Mouse (Mus musculus): ENCODE results near the gene Apobec1.
A peak's percentile ranks its signal among the peaks of the same experiment; 100 is the strongest.
"Not testable (repeated sequence)": the region's sequence is repeated elsewhere in the genome, so short reads cannot be mapped to it uniquely, and the experiment has no call there.

Apobec1 gene

DNA sequence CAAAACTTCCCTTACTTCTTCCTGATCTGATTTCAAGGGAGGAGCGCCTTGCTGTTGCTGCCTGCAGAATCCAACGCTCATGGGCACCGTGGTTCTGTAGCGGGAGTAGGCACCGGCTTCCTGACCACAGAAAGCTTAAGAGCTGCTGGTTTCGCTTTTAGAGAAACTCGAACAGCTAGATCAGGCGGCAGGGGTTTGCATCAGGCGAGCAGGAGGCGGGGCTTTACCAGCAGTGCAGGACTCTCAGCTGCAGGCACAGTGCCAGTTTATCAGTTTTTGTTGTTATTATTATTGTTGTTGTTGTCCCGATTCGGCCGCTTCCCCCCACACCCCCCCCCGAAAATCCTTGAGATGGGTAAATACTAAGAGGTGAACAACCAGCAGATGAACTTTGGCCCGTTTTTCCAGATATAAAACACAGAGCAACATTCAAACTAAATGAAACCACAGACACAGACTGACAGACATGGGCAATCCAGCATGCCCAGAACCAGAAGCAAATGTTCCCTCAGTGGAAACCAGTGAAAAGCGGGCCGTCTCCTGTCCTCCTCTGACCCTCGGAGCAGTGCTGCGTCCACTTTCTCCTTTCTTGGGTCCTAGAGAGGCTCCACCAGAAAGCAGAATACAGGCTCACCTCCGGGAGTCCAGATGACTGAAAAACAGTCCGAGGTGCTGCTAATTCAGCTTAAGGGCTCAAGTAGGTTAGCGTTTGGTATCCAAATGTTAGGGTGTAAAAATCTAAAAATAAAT, at the start of gene Apobec1:
Gene Apobec1 (minus strand): TSS at position 203 of the 750 bp plus-strand sequence.
- DNase-seq (ENCODE audit: low read depth in 1 of 2, low spot score in 2 of 2) = peak; percentile 60 to 77

DNA sequence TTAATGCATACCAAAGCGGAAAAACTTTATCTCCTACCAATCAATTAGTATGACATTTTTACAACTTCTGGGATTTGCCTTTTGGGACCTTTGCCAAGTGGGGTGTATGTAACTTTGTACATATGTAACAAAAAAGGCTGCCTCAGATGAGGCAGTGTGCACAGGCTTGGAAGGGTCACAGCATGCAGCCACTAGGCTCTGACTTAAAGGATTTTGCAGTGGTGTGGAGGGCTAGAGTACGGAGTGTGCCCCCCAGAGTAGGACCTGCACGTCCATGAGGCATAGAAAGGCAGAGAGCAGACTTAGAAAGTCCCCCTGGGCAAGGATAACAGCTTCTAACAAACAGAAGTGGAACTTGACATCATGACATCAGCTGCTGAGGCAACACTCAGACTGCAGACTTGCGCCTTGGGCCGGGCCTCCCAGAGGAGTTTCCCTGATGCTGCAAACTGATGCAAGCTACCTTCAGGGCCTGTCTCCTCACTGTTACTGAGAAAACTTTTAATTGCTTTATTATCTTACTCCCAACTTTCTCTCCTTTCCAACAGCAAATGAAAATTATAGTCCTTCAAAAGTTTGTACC, 48.2 kb upstream of the Apobec1 start:
- DNase-seq (ENCODE audit: low read depth in 1 of 2, low spot score in 2 of 2) = peak; percentile 58 to 82

DNA sequence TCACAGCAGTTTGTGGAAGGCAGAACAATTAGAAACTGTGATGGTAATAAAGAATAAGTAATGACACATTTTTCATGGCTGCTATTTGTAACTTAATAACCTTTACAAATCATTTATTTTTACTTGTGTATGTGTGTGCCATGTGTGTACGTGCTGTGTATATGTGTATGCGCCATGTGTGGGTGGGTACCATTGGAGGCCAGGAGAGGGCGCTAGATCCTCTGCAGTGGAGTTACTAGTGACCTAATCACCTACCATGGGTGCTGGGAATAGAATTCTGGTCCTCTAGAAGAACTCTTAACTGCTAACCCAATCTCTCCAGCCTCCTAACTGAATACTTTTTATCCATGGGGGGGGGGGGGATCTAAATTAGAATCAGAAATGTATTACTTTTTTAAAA, 47.7 kb upstream of the Apobec1 start:
- DNase-seq (ENCODE audit: low read depth in 1 of 2, low spot score in 2 of 2) = no peak

DNA sequence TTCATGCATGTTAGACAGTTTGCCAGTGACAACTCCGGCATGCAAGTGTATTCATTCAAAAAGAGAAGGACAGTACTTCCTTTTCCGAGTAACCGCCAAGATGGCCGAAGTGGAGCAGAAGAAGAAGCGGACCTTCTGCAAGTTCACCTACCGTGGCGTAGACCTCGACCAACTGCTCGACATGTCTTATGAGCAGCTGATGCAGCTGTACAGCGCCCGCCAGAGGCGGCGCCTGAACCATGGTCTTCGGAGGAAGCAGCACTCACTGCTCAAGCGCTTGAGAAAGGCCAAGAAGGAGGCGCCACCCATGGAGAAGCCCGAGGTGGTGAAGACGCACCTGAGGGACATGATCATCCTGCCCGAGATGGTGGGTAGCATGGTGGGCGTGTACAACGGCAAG, 42.0 kb upstream of the Apobec1 start:
- DNase-seq (ENCODE audit: low read depth in 1 of 2, low spot score in 2 of 2) = not testable (repeated sequence)

DNA sequence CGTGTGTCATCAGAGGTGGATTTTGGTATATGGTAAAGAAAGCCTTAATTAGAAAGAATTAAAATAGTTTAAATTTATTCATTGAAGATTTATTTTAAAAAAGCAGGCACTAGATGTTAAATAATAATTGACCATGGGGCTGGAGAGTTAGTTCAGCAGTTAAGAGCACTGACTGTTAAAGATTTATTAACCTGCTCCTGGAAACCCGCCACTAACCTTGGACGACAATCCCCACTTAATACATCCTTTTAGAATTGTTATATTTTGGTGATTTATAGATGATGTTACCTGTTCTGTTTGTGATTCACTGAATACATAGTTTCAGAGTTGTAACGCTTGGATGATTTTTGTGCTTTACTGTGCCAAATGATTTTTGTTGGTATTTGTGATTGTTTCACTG, 35.3 kb upstream of the Apobec1 start:
- DNase-seq (ENCODE audit: low read depth in 1 of 2, low spot score in 2 of 2) = not testable (repeated sequence)

DNA sequence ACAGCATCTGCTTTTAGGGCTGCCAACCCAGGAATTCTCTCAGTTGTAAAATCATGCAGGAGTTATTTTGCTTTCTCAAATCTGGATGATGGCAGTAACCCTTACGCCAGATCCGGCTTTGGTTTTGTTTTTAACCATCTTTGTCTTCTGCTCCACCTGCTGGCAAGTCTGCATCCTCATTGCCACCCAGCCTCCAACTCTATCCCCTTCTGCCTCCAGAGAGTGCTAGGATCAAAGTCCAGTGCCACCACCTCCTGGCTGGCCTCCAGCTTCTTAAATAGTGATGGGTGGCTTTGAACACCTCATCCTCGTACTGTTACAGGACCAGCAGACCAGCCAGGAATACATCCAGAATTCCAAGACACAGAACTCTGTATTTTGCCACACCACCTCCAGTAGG, 34.4 kb upstream of the Apobec1 start:
- DNase-seq (ENCODE audit: low read depth in 1 of 2, low spot score in 2 of 2) = no peak

DNA sequence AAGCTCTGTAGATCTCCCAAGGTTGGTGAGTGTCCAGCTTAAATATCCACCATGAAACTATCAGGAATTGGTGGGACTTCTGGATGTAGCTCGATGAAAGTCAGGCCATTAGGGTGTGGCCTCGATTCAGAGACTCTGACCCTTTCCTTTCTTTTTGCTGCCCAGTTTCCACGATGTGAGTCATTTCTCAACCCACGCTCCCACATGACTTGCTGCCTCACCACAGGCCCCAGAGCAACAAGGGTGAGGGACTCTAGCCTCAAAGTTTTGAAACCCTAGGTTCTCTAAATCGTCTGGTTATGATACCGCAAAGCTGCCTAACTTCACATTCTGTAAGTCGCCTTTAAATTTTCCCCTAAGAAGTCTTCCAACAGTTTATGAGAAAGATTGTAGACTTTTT, 33.1 kb upstream of the Apobec1 start:
- DNase-seq (ENCODE audit: low read depth in 1 of 2, low spot score in 2 of 2) = peak; percentile 67 to 75

DNA sequence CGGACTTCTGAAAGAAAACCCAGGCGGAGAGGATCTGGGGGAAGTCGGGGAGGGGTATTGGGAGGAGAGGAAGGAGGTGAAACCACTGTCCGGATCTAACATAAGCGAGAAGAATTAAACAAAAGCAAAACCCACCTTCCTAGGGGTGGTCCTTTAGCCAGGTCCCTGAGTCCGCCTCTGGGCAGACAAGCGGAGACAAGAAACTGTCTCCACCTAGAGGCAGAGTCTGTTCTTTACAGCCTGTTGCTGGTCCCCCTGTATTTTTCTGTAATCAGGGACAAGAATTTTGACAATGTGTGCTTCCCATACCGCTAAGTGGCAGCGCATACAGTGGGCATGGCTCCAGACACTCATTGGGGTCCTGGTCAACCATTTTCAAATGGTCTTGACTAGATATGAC, 31.2 kb upstream of the Apobec1 start:
- no peak for DNase-seq (ENCODE audit: low read depth in 1 of 2, low spot score in 2 of 2)

DNA sequence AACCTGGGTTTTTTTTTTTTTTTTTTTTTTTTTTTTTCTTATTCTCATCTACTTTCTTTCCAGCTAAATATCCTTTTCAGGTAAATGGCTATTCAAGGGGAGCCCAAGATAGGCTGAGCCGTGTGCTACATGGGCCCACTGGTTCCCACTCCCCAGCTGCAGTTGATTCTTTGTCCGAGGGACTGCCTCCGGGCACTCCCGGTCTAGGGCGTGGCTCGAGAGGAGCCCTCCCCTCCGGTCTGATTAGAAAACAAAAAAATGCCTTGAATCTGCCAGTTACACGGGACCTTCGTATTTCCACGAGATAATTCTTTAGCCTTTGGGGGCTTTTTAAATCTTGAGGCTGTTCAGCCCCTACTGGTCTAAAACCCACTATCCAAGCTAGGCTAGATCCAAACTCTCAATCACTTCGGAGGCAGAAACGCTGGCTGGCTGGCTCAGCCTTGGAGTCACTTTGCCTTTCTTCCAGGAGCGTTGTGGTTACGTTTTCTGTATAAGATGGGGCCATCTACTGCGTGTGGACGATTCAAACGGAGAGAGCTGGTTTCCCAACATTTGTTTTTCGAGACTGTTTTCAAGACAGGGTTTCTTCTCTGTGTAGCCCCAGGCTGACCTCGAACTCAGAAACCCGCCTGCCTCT, 25.3 kb upstream of the Apobec1 start:
- DNase-seq (ENCODE audit: low read depth in 1 of 2, low spot score in 2 of 2) = no peak

DNA sequence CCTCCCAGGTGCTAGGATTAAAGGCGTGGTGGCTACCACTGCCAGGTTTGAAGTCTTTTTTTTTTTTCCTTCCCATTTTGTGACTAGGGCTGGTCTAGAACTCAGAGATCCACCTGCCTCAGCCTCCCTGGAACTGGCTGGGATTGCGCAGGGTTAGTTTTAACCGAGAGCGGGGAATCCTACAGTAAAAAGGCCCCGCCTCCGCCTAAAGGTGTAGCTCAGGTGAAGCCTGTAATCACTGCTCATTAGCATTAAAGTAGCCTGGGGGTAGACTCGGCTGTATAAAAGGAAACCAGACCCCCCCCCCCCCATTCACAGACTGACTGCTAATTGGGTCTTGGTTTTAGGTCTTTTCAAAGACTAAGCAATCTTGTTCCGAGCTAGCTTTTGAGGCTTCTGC, 23.9 kb upstream of the Apobec1 start, which contains the start of gene Dppa3:
Gene Dppa3 (plus strand): TSS at position 301 of the 400 bp plus-strand sequence.
- DNase-seq (ENCODE audit: low read depth in 1 of 2, low spot score in 2 of 2) = no peak

DNA sequence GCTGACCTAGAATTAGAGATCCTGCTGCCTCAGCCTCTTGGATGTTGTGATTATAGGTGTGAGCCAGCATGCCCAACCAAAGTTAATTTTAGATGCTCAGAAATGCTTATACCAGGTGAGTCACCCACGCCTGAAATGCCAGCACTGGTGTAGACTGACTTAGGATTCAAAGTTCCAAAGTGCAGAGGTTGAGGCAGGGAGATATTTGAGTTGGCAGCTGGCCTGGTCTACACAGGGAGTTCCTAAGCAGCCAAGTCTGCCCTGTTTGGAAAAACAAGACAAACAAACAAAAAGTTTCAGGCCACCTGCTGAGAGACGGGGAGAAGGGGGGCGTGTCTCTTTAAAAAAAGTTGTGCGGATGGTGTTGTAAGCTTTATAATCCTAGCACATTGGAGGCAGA, 22.9 kb upstream of the Apobec1 start:
- no peak for DNase-seq (ENCODE audit: low read depth in 1 of 2, low spot score in 2 of 2)

DNA sequence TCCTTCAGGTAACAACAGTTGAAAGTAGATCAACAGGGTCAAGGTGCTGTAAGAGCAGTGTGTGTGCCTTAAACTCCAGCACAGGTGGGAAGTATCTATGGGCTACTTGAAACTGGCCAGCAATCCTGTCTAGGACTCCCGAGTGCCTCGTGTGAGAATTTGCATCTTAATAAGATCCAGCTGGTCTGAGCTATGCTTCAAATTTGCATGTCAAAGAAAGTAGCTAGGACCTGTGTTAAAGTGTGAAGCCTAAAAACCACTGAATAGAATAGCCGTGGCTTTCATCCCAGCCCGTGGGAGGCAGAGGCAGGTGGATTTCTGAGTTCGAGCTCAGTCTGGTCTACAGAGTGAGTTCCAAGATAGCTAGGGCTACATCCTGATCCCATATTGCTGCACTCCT, 22.2 kb upstream of the Apobec1 start:
- DNase-seq (ENCODE audit: low read depth in 1 of 2, low spot score in 2 of 2) = no peak

DNA sequence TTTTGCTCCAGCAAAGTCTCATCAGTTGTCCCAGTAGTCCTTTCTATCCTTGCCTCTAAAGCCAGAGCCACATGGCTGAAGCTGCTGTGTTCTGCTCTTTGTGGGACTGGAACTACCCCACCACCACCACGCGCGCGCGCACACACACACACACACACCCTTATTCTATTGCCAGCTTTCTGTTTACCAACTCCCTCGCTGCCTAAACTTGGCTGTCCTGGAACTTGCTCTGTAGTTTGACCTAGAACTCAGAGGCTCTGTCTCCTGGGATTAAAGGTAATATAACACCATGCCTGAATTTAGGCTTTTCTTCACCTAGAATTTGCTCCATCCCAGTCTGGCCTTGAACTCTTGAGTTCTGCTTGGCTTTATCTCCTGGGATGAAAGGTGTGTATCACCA, 18.8 kb upstream of the Apobec1 start:
- no peak for DNase-seq (ENCODE audit: low read depth in 1 of 2, low spot score in 2 of 2)

DNA sequence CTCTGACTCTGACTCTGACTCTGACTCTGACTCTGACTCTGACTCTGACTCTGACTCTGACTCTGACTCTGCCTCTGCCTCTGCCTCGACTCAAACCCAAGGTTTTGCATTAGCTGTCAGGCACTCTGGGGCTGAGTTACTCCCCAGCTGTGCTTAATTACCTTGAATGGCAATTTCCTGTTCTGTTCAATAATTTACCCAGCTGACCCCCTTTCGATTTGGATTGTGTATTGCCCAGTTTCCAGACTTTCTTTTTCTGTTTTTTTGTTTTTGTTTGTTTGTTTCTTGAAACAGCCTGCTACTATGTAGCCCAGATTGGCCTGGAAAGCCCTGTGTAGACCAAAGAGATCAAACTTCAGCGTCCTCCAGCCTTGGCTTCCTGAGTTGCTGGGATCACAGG, 13.8 kb upstream of the Apobec1 start:
- DNase-seq (ENCODE audit: low read depth in 1 of 2, low spot score in 2 of 2) = no peak

DNA sequence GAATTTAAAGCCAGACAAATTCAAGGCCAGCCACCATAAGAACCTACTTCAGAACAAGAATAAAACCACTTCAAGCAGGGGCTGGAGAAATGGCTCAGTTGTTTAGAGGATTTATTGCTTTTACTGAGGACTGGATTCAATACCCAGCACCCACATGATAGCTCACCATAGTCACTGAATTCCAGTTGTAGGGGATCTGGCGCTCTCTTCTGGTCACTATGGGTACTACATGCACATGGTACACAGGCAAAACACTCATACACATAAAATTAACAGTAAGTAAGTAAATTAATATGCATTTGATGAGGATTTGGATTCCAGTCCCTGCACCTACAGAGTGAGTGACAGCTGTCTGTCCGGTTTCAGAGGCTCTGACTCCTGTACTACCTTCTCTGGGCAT, 11.8 kb upstream of the Apobec1 start:
- DNase-seq (ENCODE audit: low read depth in 1 of 2, low spot score in 2 of 2) = peak in 1 of 2 experiments; percentile 45

DNA sequence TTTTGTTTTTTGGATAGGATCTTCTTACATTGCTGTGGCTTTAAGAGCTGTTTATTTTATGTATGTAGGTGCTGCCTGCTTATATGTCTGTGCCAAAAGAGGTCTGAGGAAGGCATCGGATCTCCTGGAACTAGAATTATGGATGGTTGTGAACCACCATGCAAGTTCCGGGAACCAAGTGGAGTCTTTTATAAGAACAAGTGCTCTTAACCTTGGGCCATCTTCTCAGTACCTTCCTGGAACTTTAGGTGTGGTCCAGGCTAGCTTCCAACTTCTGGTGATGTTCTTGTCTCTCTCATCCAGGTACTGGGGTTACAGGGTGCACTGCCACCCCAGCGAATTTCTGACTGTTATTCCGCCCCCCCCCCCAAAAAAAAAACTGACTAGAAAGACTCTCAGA, 10.2 kb upstream of the Apobec1 start:
- DNase-seq (ENCODE audit: low read depth in 1 of 2, low spot score in 2 of 2) = no peak

DNA sequence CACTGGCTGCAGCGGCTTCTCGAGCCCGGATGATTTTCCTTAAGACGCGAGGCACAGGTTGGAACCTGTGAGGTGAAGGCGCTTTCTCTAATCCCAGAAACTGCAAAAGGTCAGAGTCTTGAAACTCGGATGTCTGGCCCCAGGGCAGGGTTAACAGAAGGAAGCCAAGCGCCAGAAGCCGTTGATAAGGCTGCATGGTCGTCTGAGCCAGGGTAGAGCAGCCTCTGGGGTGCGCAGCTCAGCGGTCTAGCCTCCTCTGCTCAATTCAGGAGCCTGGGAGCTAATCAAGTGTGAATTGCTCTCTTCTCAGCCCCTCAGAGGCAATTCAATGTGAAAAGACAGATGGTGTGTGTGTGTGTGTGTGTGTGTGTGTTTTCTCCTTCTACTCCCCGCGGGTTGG, 7.5 kb upstream of the Apobec1 start, which contains the start of gene Gdf3:
Gene Gdf3 (minus strand): TSS at position 317 of the 400 bp plus-strand sequence.
- DNase-seq (ENCODE audit: low read depth in 1 of 2, low spot score in 2 of 2) = no peak

DNA sequence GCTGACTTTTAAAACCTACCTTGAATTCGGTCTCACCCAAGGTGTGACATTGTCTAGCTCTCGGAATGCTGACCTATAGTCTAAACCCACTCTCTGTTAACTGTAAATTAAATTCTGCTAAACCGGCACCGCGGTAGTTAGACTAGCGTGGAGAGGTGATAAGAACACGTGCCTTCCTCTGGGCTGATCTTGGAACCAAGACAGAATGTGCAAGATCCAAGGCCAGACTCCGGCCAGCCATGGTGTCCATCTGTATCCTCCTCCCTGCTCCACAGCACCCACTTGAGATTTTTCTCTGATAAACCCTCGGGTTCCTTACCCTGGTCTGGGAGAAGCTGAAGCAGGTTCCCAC, 7.1 kb upstream of the Apobec1 start:
- DNase-seq (ENCODE audit: low read depth in 1 of 2, low spot score in 2 of 2) = no peak

DNA sequence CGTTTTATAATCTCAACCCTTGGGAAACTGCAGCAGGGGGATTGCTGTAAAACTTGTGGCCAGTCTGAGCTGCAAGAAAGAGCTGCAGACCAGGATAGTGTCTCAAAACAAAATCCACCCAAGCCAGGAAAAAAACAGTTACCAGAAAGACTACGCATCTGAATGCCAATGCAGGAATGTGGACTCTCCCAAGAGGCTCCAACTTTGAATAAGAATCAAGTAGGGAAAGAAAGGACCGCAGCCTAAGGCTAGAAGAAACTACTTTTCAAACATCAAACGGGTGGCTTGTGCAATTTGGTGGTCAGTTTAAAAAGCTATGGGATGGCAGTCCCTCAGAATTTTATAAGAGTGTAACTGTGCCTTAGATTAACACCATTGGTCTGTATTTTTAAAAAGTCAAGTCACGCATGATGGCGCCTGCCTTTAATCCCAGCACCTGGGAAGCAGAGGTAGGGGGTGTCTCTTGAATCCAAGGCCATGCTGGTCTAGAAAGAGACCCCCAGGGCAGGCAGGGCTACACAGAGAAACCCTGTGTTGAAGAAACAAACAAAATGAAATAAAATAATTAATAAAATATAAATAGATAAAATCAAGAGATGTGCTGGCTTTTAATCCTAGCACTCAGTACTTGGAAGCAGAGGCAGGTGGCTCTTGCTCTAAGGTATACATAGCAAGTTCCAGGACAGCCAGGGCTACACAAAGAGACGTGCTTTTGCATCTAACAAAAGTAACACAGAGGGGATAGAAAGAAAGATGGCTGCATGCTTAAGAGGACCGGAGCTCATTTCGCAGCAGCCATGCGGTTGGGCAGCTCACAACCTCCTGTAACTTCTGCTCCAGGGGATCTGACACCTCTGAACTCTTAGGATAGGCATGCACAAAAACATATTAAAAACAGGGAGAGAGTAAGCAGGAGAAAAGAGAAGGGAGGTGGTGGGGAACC, 6.5 kb upstream of the Apobec1 start:
- DNase-seq (ENCODE audit: low read depth in 1 of 2, low spot score in 2 of 2) = no peak

DNA sequence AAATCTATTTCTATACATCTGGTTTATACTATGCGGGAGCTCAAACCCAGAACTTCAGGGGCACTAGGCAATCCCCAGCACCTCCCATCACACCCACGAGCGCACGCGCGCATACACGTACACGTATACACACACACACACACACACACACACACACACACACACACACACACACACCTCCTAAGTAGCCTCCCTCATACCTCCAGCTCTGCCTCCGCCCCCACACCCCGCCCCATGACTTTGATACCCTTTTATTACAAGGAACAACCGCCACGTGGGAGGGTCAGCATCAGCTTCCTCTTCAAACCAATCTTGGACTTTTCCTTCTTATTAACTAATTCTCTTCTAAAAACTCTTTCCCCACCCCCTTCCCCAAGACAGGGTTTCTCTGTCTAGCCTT, 5.5 kb upstream of the Apobec1 start:
- DNase-seq (ENCODE audit: low read depth in 1 of 2, low spot score in 2 of 2) = no peak

DNA sequence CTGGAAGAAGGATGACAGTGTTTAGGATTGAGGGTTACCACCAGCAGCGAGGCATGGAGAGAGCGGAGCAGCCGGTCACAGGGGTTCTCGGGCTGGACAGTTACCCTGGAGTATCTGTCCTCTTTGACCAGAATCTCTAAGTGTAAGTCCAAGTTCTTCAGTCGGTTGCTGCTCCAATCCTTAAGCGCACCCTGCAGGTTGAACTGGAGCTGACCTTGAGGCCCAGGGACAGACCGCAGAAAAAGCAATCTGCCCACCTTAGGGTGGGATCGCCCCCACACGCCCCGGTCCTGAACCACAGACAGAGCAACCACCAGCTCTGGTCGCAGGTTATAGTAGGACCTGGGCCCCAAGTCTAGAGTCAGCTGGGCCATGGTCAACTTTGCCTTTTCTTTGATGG, 4.4 kb upstream of the Apobec1 start:
- DNase-seq (ENCODE audit: low read depth in 1 of 2, low spot score in 2 of 2) = no peak

All from monocyte, adult 2 months (primary cell).